Mouse (Mus musculus) neural tube, embryonic 14.5 days (tissue): Measurements from ENCODE around the gene Ska3. TPM values are rescaled to one million over a fixed set of nuclear protein-coding genes. Genes with fewer than 3 reads are reported as not detected.
A peak's percentile ranks its signal among the peaks of the same experiment; 100 is the strongest.
"Not testable (repeated sequence)": the region's sequence is repeated elsewhere in the genome, so short reads cannot be mapped to it uniquely, and the experiment has no call there.

ENCODE experiments used
- ATAC-seq: fragments of 200-750 bp; cut with Nextera tagmentation; 2 replicates; pipeline ENCODE4 v1.8.0; 2017; ENCODE audit warnings: low read depth, mild to moderate bottlenecking, moderate TSS enrichment, moderate library complexity
- H3K27ac ChIP-seq: fragments of 300-500 bp; sonication (generic); 2 replicates; pipeline ENCODE4 v1.5.1; 2014; ENCODE audit warnings: low read depth, mild to moderate bottlenecking, control low read depth, low read length, moderate library complexity, mixed read lengths
- H3K27me3 ChIP-seq: fragments of 300-500 bp; sonication (generic); 2 replicates; pipeline ENCODE4 v1.6.1; 2014; ENCODE audit warnings: low read length; ENCODE audit not compliant: control insufficient read depth, insufficient read depth
- H3K36me3 ChIP-seq: fragments of 300-500 bp; sonication (generic); 2 replicates; pipeline ENCODE4 v1.6.1; 2014; ENCODE audit warnings: low read length, mixed read lengths; ENCODE audit not compliant: control insufficient read depth, insufficient read depth
- H3K4me1 ChIP-seq: fragments of 300-500 bp; sonication (generic); 2 replicates; pipeline ENCODE4 v1.6.1; 2014; ENCODE audit warnings: low read length; ENCODE audit not compliant: control insufficient read depth, insufficient read depth
- H3K4me2 ChIP-seq: fragments of 300-500 bp; sonication (generic); 2 replicates; pipeline ENCODE4 v1.6.1; 2014; ENCODE audit warnings: mild to moderate bottlenecking, low read depth, low read length, control low read depth
- H3K4me3 ChIP-seq: fragments of 300-500 bp; sonication (generic); 2 replicates; pipeline ENCODE4 v1.5.1; 2014; ENCODE audit warnings: low read depth, low read length, control low read depth, mixed read lengths
- H3K9ac ChIP-seq: fragments of 300-500 bp; sonication (generic); replicated peaks from 2 replicates; pipeline ENCODE4 v1.6.1; 2014; ENCODE audit warnings: low read depth, mild to moderate bottlenecking, control low read depth, low read length, mixed read lengths
- H3K9me3 ChIP-seq: fragments of 300-500 bp; sonication (generic); 2 replicates; pipeline ENCODE4 v1.6.1; 2016; ENCODE audit warnings: low read length; ENCODE audit not compliant: control insufficient read depth
- WGBS: fragments of 180-500 bp; shearing (Covaris S2); extraction: QIAGEN DNeasy Blood & Tissue Kit; methylation state at CpG from one replicate; pipeline ENCODE4 v1.1.7; 2014; 5-methylcytosine and 5-hydroxymethylcytosine counted together
- polyA plus RNA-seq: library from polyadenylated mRNA; unstranded; fragments of >200 nt; fragmentation: Nextera tagmentation; extraction: Ambion mirVana; gene quantifications from 2 replicates; pipeline ENCODE4 v1.2.1, GENCODE M21; 2014

The Ska3 gene
- 3.6 and 5.3 TPM in 2 replicates for polyA plus RNA-seq

GRCm38 (mm10) chr14:57825788-57826751 is at the start of gene Ska3, which contains the start of gene Mrpl57:
Gene Ska3 (minus strand): TSS chr14:57826185.
Gene Mrpl57 (plus strand): TSS chr14:57826234.
- Histone ChIP-seq H3K27ac (peak within 1 kb of the TSS; percentile 74), H3K4me2 (peak within 1 kb of the TSS; percentile 63), H3K4me1 (peaks cover 8% of the 10 kb centered on the region), H3K9me3 (no peaks in the 10 kb centered on the region), H3K36me3 (no peaks in the 10 kb centered on the region), H3K4me3 (peak within 1 kb of the TSS; percentile 51), H3K9ac (peak within 1 kb of the TSS; percentile 84), H3K27me3 (no peaks in the 10 kb centered on the region)
- ATAC-seq = peak; percentile 98
- under 1% methylated on average over 93 of the region's 96 CpGs for WGBS

GRCm38 (mm10) chr14:57866676-57867276 is 40.8 kb upstream of the Ska3 start:
- Histone ChIP-seq H3K9me3 (no peaks in the 10 kb centered on the region), H3K9ac (no peak overlapping the region), H3K4me1 (no peaks in the 10 kb centered on the region), H3K4me2 (no peak overlapping the region), H3K27ac (no peak overlapping the region), H3K27me3 (no peaks in the 10 kb centered on the region), H3K4me3 (no peak overlapping the region), H3K36me3 (peaks cover 16% of the 10 kb centered on the region; the same call in 1 of the 2 replicates)
- 97% methylated on average over 3 of the region's 3 CpGs for WGBS
- no peak for ATAC-seq

- Histone ChIP-seq H3K27ac (no peak overlapping the region), H3K9ac (no peak overlapping the region), H3K27me3 (no peaks in the 10 kb centered on the region), H3K4me2 (no peak overlapping the region), H3K9me3 (no peaks in the 10 kb centered on the region), H3K4me1 (no peaks in the 10 kb centered on the region), H3K36me3 (peaks cover 15% of the 10 kb centered on the region; the same call in 1 of the 2 replicates), H3K4me3 (no peak overlapping the region)
- no peak for ATAC-seq
- WGBS = 97% methylated on average over 3 of the region's 3 CpGs
Observed at GRCm38 (mm10) chr14:57865256-57865655, 39.3 kb upstream of the Ska3 start.

GRCm38 (mm10) chr14:57863129-57863528 is 37.1 kb upstream of the Ska3 start:
- 77% methylated on average over 2 of the region's 2 CpGs for WGBS
- H3K4me3 ChIP-seq = no peak overlapping the region
- H3K9me3 ChIP-seq = no peaks in the 10 kb centered on the region
- H3K27me3 ChIP-seq = no peaks in the 10 kb centered on the region
- H3K36me3 ChIP-seq = peaks cover 12% of the 10 kb centered on the region
- H3K4me2 ChIP-seq = no peak overlapping the region
- H3K4me1 ChIP-seq = no peaks in the 10 kb centered on the region
- no peak for ATAC-seq
- H3K9ac ChIP-seq = no peak overlapping the region
- H3K27ac ChIP-seq = no peak overlapping the region

GRCm38 (mm10) chr14:57861987-57862412 is 36.0 kb upstream of the Ska3 start:
- Histone ChIP-seq H3K9ac (no peak overlapping the region), H3K36me3 (peaks cover 16% of the 10 kb centered on the region), H3K4me2 (no peak overlapping the region), H3K4me3 (no peak overlapping the region), H3K27ac (no peak overlapping the region), H3K27me3 (no peaks in the 10 kb centered on the region), H3K4me1 (no peaks in the 10 kb centered on the region), H3K9me3 (no peaks in the 10 kb centered on the region)
- 92% methylated on average over 4 of the region's 4 CpGs for WGBS
- no peak for ATAC-seq

GRCm38 (mm10) chr14:57859520-57859919 is 33.5 kb upstream of the Ska3 start:
- H3K36me3 ChIP-seq = peaks cover 5% of the 10 kb centered on the region; the same call in 1 of the 2 replicates
- no peaks in the 10 kb centered on the region for H3K9me3 ChIP-seq
- H3K4me1 ChIP-seq = no peaks in the 10 kb centered on the region
- H3K9ac ChIP-seq = no peak overlapping the region
- no peak overlapping the region for H3K4me2 ChIP-seq
- no peak for ATAC-seq
- no peaks in the 10 kb centered on the region for H3K27me3 ChIP-seq
- no peak overlapping the region for H3K27ac ChIP-seq
- no peak overlapping the region for H3K4me3 ChIP-seq

- Histone ChIP-seq H3K4me1 (no peaks in the 10 kb centered on the region), H3K4me3 (no peak overlapping the region), H3K9me3 (no peaks in the 10 kb centered on the region), H3K4me2 (no peak overlapping the region), H3K27ac (no peak overlapping the region), H3K9ac (no peak overlapping the region), H3K27me3 (no peaks in the 10 kb centered on the region), H3K36me3 (peaks cover 4% of the 10 kb centered on the region; the same call in 1 of the 2 replicates)
- no peak for ATAC-seq
- 90% methylated on average over 2 of the region's 2 CpGs for WGBS
Observed at GRCm38 (mm10) chr14:57858601-57859000, 32.6 kb upstream of the Ska3 start.

- not testable (repeated sequence) for H3K4me3 ChIP-seq, H3K4me2 ChIP-seq, ATAC-seq, H3K27me3 ChIP-seq, H3K9me3 ChIP-seq, H3K9ac ChIP-seq, H3K27ac ChIP-seq, H3K4me1 ChIP-seq
- H3K36me3 ChIP-seq = peaks cover 12% of the 10 kb centered on the region
Observed at GRCm38 (mm10) chr14:57856037-57856436, 30.1 kb upstream of the Ska3 start.

GRCm38 (mm10) chr14:57852961-57853360 is 27.0 kb upstream of the Ska3 start:
- H3K9me3 ChIP-seq = no peaks in the 10 kb centered on the region
- no peak overlapping the region for H3K4me2 ChIP-seq
- no peaks in the 10 kb centered on the region for H3K4me1 ChIP-seq
- 89% methylated on average over 2 of the region's 2 CpGs for WGBS
- no peak overlapping the region for H3K27ac ChIP-seq
- peaks cover 12% of the 10 kb centered on the region; the same call in 1 of the 2 replicates for H3K36me3 ChIP-seq
- no peak overlapping the region for H3K4me3 ChIP-seq
- ATAC-seq = no peak
- H3K9ac ChIP-seq = no peak overlapping the region
- no peaks in the 10 kb centered on the region for H3K27me3 ChIP-seq
